Mouse (Mus musculus): Measurements from ENCODE around the gene Crb1.
A peak's percentile ranks its signal among the peaks of the same experiment; 100 is the strongest.
"Not testable (repeated sequence)": the region's sequence is repeated elsewhere in the genome, so short reads cannot be mapped to it uniquely, and the experiment has no call there.

Gene Crb1

GRCm38 (mm10) chr1:139328811-139329210, 48.1 kb downstream of the Crb1 start:
- DNase-seq (ENCODE audit: low spot score): no peak

- DNase-seq (ENCODE audit: low spot score): no peak
Measured at GRCm38 (mm10) chr1:139328286-139328685, 48.6 kb downstream of the Crb1 start.

- DNase-seq (ENCODE audit: low spot score): no peak
Measured at GRCm38 (mm10) chr1:139325378-139325777, 51.5 kb downstream of the Crb1 start.

GRCm38 (mm10) chr1:139319798-139320197, 57.1 kb downstream of the Crb1 start:
- DNase-seq (ENCODE audit: low spot score): no peak

GRCm38 (mm10) chr1:139314297-139314874, 62.5 kb downstream of the Crb1 start:
- DNase-seq (ENCODE audit: low spot score): no peak

DNA sequence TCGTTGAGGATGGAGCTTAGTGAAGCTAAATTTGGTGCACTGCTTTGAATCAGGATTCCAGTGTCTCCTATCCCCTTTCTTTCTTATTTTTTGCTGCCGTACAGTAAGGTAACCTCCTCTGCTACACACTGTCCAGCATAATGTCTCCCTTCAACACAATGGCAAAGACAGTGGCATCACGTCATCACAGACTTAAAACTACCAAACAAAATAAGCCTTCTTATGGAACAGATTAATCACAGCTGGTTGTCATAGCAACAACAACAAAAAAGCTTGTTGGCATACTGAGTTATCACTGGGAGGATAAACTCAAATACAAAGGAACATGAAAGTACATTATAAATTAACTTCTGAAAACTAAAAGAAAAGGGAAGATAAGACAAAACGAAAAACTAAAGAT, 68.0 kb downstream of the Crb1 start:
- no peak for DNase-seq (ENCODE audit: low spot score)

GRCm38 (mm10) chr1:139302519-139302918, 74.4 kb downstream of the Crb1 start:
- not testable (repeated sequence) for DNase-seq (ENCODE audit: low spot score)

GRCm38 (mm10) chr1:139301830-139302229, 75.1 kb downstream of the Crb1 start:
- no peak for DNase-seq (ENCODE audit: low spot score)

DNA sequence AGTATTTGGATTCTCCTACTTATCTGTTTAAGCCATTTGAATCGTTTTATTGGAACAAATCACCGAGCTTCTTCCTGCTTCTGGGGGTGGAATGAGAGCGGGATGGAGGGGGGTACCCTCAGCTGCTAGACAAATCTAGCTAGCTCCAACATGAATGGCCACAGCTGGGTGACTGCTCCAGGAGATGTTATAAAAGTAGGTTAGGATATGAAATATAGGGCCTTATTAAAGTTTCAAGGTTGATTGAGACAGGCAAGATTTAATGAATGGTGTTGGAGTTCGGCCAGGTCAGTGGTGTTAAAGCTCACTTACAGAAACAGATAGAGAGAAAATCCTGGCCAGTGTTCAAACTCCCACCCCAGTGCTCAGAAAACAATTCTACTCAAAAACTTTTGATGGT, 84.9 kb downstream of the Crb1 start:
- DNase-seq (ENCODE audit: low spot score): no peak

- DNase-seq (ENCODE audit: low spot score): no peak
Measured at GRCm38 (mm10) chr1:139291593-139291992, 85.3 kb downstream of the Crb1 start.

- peak; percentile 60 for DNase-seq (ENCODE audit: low spot score)
Measured at GRCm38 (mm10) chr1:139276619-139277320, 100.1 kb downstream of the Crb1 start.

DNA sequence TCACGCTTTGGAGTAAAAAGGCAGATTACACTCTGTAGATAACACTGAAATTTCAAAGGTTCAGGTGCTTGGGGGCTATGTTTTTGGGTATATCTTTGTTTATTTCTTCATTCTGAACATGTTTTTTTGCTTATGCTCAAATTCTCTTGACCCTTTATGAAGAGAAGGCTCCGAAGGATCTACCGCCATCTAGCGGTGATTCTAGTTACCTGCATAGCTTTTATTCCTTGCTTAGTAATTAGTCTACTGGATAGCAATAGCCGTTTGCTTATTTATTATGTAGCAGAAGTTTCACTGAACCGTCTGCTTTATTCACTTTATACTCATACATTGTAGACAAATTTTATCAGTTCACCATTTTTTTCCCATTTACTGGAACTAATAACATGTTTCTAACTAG, 109.1 kb downstream of the Crb1 start:
- peak; percentile 62 for DNase-seq (ENCODE audit: low spot score)

GRCm38 (mm10) chr1:139264245-139264644, 112.7 kb downstream of the Crb1 start:
- no peak for DNase-seq (ENCODE audit: low spot score)

DNA sequence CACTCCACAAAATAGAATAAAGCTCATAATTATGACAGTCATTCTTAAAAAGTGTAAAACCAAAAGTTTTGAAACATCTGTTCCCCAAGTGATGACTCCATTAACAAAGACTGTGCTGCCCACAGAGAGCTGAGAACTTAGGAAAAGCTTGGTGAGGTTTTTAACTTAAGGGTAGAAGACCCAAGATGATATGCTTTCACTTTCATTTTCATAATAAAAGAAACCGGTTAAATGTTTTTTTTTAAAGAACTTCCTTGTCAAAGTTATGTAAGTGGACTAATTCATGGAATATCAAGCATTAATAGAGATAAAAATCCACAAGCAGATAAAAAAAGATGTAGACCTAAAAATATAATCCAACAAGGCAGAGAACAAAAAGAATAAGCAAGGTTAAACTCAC, 113.7 kb downstream of the Crb1 start:
- DNase-seq (ENCODE audit: low spot score): no peak

- no peak for DNase-seq (ENCODE audit: low spot score)
Measured at GRCm38 (mm10) chr1:139255581-139255980, 121.3 kb downstream of the Crb1 start.

DNA sequence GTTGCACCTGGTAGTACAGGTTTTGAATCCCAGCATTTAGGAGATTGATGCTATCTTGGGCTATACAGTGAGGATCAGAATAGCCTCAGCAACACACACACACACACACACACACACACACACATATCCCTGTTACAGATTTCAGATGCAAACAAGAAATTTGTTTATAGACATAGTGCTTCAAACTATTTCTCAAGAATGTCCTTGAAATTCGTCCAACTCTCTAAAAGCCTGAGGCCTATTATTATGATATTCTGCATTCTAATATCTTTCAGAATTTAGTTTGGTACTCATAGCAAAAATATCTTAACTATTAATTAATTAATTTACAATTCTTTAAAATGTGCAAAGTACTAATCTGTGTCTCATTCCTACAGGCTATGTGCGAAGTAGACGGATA, 124.9 kb downstream of the Crb1 start:
- DNase-seq (ENCODE audit: low spot score): no peak

DNA sequence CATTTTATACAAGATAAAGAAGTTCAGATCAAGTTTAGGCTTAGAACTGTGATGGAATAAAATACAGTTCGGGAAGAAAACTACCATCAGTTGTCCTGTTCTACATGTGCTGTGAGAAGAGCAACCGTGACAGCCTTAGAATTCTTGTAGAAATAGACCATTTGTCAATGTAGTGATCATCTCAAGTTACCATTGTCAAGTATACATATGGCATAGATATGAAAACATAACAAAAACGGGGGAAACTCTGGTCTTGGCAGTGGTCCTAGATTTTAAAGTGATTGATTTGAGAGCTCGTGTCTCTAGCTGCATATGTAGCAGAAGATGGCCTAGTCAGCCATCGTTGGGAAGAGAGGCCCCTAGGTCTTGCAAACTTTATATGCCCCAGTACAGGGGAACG, 127.7 kb downstream of the Crb1 start:
- no peak for DNase-seq (ENCODE audit: low spot score)

DNA sequence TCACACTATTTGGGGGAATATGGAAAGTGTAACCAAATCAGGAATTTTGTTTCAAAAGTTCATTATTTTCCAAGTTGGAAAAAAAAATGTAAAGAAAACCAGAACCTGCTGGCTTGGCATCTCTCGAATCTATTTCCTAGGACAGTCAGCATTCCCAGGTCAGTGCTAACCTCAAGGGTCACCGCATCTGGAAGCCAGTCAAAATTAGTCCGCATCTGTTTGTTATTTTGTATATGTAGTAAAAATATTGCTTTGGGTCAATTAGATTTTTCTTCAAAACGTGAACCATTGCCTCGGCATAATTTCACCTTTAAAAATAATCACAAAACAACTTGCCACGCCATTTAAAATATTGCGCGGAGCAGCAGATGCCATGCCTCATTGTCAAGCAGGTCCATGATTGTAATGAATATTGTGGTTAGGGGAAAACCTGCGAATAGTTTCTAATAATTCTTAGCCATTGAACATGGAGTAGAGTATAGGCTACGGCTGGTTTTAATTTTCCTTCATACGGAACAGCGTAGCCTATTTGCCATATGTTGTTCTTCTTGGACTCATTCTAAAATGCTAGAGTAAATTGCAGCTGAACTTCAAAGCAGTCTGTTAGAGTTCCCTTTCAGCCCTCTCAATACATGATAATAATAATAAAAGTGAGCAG, 130.0 kb downstream of the Crb1 start:
- no peak for DNase-seq (ENCODE audit: low spot score)

- no peak for DNase-seq (ENCODE audit: low spot score)
Measured at GRCm38 (mm10) chr1:139236794-139237193, 140.1 kb downstream of the Crb1 start.

DNA sequence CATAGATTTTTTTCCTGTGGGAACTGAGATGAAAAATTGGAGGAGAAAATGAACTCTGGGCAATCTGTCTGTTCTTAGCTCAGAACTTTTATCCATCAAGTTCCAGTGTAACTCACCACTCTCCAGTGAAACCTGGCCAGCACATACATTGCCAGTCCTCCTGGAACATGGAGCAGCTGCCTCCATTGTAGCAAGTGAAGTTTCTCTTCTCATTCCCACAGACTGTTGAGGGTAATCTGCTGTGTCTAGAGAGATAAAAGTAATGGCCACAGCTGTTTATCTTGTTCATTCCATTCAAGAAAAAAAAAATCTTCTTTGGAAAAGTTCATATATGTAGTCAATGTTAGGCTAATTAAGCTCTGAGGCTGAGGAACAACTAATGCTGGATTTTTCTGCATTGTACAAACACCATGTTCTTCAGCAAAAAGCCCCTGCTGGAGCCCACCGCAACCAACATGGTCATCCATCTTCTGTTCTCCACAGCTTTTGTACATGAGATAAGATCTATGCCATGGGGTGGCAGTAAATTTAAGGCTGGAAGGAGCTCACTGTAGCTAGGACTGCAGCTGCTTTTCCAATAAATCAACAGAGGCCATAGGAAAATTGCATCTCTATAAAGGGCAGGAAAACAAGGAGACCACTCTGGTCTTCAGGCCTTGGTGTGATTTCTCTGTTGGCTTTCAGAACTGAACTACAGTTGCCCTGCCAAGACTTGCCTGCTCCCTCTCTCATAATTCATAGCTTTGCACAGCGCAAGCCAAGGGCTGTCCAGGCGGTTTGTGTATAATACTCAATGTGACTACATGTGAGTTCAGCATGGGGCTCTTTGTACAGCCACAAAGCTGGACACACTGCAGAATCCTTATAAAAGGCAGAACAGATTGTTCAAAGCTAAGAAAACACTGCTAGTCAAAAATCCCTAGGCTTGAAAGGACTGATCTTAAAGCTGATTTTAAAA, 142.0 kb downstream of the Crb1 start:
- DNase-seq (ENCODE audit: low spot score): no peak

DNA sequence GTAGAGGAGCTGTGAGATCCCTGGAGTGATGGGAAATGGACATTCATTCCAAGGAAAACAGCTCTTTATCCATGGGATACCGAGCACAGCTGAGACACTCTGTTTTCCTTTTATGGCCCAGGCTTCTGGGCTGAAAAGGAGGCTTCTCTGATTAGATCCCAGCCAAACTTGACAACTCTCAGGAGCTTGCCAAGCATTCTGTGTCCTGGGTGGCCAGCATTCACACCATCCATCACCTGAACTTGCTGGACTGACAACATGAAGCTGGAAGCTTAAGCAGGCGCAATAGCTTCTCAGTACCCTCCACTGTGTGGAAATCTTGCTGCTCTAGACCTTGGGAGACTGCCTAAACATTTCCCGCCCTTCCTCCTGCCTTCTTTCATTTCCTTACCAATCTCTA, 144.3 kb downstream of the Crb1 start:
- DNase-seq (ENCODE audit: low spot score): no peak

- DNase-seq (ENCODE audit: low spot score): no peak
Measured at GRCm38 (mm10) chr1:139224309-139224949, 152.5 kb downstream of the Crb1 start.
